Mouse (Mus musculus): ENCODE data around the gene Ppie. TPM values are rescaled to one million over a fixed set of nuclear protein-coding genes. Genes with fewer than 3 reads are reported as not detected.
A peak's percentile ranks its signal among the peaks of the same experiment; 100 is the strongest.
"Not testable (repeated sequence)": the region's sequence is repeated elsewhere in the genome, so short reads cannot be mapped to it uniquely, and the experiment has no call there.

The Ppie gene
- total RNA-seq (2021): 10 to 100 TPM; 42.5 to 43.1 TPM
- long read RNA-seq, experiment 1, transcript Ppie-201 (10 exons, 1,188 nt): major isoform, 65 of 84 reads
- long read RNA-seq, experiment 1, partial matches to known transcripts: 3 of 84 reads
- long read RNA-seq, experiment 1, other reads (novel, unspliced or antisense): 16 of 84 reads
- long read RNA-seq, experiment 2, transcript Ppie-201 (10 exons, 1,188 nt): major isoform, 36 of 49 reads
- long read RNA-seq, experiment 2, partial matches to known transcripts: 0 of 49 reads
- long read RNA-seq, experiment 2, other reads (novel, unspliced or antisense): 13 of 49 reads

DNA sequence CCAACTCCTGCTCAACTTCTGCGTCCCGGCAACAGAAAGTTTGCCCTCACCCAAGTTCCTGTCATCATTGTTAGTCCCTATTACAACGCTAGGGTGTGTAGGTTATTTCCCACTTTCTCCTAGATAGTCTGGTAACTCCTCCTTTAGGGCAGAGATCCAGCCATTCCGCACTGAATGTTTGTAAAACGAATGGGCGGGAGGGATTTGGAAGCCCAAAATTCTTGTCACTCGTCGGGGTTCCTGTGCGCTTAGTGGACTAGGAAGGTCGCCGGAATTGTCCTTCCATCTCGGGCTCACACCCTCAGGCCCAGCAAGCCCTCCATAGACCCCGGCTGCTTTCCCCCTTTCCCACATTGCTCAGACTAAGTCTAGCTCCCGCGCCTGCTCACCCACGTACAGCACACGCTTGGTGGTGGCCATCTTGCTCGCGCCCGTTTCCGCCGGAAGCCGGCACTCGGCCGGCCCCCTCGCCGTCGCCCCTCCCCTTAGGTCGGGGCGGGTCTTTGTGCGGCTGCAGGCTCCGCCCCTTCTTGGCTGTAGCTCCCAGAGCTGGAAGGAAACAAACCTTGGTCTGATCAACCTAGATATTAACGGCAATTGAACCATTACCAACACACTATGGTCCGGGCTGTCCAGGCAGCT is at the start of gene Ppie:
TSS of gene Ppie (minus strand) at position 439 of the 642 bp plus-strand sequence.
- peak; percentile 92 for DNase-seq

DNA sequence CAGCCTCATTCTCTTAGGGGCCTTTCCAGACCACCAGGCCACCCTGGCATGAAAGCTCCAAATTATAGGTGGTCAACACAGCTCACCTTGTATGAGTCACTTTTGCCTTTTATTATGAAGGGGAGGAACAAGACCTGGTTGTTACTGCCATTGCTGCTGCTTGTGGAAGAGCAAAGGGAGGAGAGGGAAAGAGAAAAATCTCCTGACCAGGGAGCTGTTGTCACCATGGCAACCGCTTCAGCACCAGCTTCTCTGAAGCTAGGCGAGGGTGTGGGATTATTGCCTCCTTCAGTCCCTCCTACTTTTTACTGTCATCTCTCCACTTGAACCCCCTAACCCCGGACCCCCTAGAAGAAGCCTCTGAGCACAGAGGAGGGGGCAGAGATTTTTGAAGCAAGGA is 45.1 kb upstream of the Ppie start:
- no peak for DNase-seq

DNA sequence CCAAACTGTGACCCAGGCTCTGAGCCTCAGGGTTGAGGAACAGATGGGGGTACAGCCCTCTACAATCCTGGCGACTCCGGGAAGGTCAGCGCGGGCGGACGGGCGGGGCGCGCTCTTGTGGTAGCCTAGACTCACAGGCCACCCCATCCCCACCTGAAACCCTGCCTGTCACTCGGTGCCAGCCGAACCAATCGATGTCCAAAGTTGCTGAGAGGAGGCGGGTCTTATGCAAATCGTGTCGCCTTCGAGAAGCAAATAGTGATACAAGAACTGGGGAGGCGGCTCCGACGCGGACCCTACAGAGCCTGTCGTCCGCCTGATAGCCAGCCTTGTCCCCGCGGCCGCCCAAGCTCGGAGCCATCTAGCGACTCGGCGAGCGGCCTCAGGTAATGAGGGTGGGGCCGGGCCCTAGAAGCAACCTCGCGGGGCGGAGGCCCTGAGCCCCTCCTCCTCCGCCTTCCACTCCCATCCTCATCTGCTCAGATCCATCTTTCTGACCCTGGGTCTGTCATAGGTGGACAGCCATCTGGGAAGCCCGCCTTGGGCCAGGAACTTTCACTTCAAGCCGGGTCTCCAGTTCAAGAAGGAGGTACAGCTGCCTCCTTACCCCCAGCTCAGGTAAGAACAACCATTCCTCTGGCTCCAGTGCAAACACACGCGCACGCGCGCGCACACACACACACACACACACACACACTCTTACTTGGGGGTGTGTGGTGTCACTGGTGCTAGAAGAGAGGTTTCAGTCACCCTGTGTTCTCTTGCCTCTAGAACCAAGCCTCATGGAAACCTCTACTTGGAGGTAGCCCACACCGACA is 43.7 kb upstream of the Ppie start:
- DNase-seq: peak; percentile 82

DNA sequence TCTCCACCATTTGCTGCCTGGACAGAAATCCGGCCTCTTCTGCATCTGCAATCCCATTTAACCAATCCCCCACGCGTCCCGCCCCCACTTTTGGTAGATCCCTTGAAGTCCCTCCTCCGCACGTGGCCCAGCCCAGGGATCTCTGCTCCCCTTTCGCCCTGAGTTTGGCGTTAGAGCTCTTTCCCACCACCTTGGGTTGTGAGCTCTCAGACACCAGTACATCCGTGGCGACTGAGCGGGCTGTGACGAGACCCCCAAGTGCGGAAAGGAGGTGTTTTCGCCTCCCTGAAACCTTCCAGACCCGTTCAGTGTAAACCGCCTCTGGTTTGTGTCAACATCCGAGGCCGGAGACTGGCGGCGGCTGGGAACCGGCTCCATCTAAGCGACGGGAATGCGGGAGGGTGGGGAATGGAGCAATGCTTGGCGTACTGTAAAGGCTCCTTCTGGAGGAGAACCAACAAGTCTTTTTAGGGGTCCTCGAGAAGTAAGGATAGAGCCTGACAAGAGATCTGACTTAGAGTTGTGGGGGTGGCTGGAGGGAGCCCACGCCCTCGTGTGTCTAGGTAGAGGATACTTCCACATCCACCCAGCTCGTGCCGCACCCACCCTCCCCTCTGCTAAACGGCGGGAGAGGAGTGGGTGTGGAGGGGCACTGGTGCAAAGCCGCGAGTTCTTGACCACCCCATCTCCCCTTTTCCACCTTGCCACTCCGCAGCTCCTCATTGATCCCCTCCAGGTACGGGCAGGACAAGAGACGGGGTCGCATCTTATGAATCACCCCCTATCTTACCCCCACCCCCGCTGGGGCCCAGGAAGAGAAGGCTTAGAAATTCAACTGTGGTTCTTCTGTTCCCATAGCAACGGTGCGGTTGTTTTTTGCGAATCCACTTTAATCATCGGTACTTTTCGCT is 42.8 kb upstream of the Ppie start, which contains the start of gene Hpcal4:
TSS of gene Hpcal4 (plus strand) at position 900 of the 911 bp plus-strand sequence.
- DNase-seq: peak; percentile 62

DNA sequence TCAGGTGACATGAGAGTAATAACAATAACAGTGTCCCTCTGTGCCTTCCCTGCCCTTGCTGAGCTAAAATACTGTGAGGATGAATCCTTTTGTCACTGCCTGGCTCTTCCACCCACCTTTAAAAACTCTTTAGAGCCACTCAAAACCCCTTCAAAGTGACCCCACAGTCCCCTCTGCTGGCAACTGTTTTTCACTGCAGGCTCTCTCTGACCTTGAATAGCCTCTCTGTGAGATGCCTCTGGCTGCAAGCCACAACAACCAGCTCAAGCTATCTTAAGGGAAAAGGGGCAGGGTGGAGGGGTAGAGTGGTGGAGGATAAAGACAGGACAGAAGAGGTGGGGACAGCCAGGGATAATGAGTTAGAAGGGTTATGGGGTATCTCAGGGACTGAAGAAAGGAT is 32.1 kb upstream of the Ppie start:
- peak; percentile 58 for DNase-seq

DNA sequence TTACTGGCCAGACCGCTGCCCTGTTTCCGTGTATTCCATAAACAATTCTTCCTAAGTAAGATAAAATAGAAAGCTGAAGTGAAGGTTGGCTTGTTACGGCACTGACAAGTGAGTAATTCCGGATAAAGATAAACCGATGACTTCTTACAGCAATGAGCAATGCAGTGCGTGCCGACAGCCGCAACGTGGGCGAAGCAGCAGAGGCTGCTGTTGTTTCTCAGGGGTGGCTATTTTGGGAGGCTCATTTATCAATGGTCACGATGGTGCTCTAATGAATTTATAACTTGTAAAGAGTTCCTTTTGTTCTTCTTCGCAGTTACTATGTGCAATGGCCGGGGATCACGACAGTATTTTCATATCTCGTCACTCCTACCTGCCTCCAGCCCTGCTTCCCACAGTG is 24.4 kb upstream of the Ppie start:
- no peak for DNase-seq

DNA sequence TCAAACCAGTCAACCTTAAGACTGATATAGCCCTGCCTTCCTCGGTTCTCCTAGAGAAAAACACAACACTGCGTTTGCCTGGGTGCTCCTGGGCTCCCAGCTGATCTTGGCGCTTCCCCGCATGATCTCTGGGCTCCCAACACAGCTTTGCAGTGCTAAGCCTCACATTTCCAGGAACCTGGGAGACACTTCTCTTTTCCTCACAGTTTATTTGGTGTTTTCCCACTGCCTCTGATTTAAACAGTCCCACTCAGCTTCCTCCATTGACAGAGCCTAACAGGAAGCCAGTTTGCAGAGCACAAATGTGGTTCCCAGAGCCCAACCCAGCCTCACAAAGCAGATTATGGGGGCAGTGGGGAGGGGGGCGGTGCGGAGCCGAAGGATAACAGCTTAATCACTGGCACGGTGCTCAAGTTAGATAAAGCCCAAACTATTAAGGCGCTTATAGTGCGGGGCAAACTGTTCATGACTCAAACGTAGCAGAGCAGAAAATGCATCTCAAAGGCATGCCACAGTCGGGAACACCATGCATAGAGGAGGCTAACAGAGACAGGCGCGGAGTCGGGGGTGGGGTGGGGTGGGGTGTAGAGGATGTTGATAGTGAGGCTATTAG is 22.7 kb upstream of the Ppie start:
- no peak for DNase-seq

DNA sequence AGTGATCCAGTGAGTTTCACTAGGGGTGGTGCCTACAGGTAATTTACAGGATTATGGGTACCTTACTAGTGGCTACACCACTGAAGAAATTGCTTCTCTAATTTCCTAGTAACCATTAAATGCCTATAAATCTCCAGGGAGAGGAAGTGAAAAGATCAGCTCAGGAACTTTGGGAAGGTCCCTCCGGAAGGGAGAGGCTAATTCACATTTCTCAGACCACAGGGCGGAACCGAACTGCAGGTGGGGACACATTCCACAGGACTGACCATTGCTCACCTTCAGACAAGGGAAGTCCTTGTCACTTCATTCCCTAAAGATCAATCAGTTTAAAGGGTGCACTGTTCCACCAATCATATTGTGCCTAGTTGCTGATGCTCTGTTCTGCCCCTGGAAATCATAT is 21.5 kb upstream of the Ppie start:
- not testable (repeated sequence) for DNase-seq

DNA sequence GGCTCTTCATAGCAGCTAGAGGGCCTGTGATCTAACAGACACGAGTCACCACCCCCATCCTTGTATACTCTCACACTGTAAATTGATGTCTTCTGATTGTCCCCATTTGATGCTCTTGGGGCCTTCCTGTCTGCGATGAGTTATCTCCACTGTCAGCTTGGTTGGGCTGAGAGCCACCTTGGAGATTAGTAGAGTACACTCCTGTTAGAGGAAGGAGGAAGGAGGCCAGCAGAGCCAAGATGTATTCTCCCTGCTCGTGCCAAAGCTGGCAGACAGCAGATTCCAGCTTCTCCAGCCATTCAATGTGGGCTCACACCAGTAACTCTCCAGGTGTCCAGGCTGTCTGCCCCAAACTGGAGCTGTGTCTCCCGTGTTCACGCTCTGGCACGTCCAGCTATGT is 20.8 kb upstream of the Ppie start:
- DNase-seq: no peak

DNA sequence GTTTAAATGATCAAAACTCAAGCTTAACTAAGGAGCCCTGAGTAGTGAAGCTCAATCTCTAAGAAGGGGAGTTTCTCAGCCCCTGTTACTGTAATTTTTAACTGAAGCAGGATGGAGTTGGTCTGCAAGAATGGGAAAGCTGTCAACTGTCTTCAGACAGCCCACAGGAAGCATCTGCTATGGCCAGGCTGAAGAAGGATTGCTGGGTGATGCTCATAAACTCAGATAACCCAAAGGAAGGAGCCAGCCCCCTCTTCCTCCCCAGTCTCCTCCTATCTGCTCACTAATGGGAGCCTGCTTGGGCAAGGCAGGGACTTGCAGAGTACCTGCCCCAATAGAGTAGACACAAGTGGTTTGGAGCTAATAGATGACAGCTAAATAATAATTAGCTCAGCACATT is 16.1 kb upstream of the Ppie start:
- no peak for DNase-seq

DNA sequence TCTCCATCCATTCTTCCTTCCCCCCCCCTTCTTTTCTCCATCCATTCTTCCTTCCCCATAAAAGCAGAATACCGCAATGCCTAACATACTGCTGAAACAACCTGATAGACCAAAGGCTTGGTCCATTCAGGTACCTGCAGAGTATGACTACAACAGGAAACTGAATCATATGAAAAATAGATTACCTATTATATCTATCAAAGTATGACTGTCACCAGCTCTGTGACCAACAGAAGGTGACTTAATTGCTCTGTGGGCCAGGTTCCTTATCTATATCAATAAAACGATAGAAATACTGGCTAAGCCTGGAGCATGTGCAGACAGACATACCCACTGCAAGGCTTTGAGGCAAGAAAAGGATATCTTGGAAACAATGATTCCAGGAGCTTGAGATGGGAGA is 15.7 kb upstream of the Ppie start:
- no peak for DNase-seq

DNA sequence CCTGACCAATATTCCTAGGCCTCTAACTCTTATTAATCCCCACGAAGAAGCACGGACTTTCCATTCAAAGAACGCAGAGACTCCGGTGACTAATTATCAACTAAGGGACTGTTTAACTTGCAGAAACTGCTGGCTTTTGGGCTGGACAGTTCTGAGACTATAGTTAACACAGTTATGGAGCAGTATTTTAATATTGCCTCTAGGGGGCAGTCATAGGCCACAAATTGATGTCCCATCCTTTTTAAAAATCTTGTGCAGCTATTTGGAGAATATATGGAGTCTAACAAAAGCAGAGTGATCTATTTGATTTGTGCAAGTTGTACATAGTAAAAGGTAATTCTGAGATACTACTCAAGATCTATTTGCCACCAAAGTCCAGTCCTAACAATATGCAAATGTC is 15.3 kb upstream of the Ppie start:
- DNase-seq: peak; percentile 25

DNA sequence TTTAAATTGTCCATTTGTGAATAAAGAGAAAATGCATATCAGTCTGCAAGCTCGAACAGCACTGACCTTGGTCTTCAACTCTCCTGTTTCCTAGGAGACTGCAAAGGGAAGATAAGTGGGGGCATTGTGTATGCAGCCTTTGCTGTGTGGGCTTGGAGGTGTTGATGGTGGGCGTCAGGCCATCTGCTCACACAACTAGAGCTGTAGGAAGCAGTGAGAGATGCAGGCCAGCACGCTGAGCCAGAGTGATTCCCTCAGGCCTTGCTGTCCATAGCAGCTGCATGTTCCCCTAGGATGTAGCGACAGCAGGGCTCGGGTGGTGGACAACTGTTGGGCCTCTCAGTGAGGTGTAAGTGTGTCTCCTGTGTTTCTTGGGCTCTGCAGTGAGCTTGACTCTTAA is 13.2 kb upstream of the Ppie start:
- DNase-seq: no peak

DNA sequence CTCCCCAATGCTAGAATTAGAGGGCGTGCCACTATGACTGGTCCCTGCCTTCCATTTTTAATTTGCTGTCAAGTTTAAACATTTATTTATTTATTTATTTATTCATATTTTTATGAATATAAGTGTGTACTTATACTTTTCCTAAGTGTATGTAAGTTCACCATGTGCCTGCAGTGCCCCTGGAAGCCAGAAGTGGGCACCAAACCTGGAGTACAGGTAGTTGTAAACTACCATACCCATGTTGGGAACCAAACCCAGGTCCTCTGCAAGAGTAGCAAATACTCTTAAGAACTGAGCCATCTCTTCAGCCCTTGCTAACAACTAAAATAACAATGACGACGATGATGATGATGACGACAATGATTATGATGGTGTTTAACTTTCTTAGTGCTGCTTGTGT is 12.3 kb upstream of the Ppie start:
- DNase-seq: no peak

DNA sequence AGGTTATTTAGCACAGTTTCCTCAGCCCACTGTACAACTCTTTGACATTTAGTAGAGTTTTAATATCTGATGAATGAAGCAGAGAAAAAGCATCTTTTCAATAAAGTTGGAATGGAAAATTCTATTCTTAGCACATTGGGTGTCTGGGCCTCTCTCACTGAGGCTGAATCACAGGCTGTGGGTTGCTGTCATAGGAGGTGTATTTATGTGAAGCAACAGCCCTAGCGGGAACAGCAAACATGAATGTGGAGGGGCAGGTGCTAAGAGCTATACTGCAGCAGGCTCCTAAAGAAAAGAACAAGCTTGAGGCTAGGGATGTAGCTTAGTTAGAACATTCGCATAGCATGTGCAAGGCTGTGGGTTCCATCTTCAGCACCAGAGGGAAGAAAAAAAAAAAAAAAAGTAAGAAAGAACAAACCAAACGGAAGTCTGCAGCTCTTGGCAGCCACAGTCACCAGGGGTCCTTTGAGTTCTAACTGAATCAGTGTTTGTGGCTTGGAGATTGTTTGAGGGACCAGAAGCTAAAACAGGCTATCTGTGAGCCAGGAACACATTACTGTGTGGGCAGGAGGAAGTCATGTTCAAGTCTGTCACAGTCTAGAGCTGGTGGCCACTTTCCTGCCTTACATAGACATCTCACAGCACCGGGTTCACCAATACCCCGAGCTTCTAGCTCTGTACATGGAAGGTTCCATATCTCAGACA is 7.8 kb upstream of the Ppie start:
- DNase-seq: no peak

DNA sequence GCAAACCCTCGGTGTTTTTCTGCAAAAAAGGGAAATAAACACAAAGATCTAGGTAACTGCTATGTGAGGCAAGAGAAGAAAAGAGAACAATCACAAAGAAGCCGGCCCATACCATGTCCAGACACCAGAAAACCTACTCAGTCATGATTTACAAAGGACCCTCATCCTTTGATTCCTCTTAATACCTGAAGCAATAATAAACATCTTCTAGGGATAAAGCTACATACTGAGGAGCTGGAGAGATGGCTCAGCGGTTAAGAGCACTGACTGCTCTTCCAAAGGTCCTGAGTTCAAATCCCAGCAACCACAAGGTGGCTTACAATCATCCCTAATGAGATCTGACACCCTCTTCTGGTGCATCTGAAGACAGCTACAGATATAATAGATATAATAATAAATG is 2.2 kb downstream of the Ppie start:
- no peak for DNase-seq

DNA sequence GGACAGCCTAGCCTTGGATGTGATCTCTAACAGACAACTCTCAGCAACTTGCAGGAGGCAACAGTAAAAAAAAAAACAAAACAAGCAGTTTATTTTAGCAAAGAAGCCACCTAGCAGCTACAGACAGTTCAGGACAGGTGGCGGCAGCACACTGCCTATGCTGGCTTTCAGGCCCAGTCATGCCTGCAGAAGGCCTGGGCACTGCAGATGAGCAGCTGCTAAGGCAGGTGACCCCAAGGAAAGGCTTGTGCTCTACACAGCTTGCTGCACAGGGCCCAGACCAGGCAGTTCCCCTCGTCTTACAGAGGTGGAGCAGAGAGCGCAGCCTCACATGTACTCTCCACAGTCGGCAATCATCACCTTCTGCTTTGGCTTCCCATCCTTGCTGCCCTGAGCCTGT is 12.7 kb downstream of the Ppie start:
- DNase-seq: no peak

DNA sequence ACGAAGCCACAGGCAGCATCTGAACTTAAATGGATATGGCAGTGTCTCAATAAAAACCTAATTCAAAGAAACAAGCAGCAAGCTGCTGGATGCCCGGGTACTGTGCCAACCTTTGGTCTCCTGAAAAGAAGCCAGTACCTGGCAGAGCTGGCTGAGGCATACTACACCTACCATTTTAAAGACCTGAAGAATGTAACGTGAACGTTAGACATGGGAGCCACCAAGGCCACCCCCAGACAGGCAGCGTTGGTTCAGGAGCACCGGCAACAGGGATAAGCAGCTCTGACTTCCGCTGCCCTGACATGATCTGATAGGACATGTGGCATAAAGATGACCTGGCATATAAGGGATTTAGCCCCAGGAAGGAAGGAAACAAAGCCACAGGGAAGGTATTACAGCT is 13.1 kb downstream of the Ppie start:
- no peak for DNase-seq

DNA sequence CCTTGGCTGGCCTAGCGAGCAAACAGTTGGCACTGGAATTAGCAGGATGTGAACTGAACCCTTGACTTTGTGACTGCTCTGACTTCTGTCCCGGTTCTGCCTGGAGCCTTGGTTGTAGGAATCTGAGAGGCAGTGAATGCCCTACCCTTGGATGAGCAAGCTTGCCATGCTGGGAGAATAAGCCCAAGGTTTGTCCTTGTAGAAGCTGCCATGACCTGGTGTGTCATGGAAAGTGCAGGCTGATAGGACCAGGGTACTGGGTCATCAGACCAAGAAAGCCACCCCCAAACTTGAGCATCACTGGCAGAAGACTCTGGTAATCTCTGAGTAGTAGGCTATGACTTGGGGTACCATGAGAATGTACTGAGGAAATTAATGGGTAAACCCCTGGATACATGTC is 18.5 kb downstream of the Ppie start:
- DNase-seq: no peak

DNA sequence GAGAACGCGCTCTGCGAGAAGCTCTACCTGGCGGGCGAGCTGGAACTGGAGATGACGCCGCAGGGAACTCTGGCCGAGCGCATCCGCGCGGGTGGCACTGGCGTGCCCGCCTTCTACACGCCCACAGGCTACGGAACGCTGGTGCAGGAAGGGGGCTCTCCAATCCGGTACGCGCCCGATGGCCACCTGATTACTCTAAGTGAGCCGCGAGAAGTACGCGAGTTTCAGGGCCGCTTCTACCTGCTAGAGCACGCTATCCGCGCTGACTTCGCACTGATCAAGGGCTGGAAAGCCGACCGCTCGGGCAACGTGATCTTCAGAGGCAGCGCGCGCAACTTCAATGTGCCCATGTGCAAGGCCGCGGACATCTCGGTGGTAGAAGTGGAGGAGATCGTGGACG is 23.1 kb downstream of the Ppie start:
- DNase-seq: not testable (repeated sequence)

DNA sequence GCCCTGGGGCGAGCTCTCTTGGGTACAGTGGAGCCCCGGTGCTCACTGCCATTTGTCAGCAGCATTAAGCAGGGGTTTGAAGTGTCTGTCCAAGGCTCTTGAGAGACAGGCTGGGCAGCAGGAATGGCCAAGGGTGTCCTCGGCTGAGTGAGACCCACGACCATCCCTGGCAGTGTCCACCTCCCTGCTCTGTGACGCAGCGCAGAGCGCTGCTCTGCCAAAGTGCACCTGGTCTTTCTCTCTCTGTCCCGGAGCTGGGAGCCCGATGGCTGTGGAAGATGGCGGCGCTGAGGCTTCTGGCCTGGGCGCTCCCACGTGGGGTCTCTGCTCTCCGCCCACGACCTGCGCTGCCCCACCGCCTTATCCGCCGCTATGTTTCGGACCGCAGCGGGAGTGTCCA is 23.7 kb downstream of the Ppie start, which contains the start of gene Oxct2b:
TSS of gene Oxct2b (plus strand) at position 256 of the 400 bp plus-strand sequence.
- DNase-seq: no peak
